ENCODE assay signal across 10 mouse cellular contexts in the genomic region with DNA sequence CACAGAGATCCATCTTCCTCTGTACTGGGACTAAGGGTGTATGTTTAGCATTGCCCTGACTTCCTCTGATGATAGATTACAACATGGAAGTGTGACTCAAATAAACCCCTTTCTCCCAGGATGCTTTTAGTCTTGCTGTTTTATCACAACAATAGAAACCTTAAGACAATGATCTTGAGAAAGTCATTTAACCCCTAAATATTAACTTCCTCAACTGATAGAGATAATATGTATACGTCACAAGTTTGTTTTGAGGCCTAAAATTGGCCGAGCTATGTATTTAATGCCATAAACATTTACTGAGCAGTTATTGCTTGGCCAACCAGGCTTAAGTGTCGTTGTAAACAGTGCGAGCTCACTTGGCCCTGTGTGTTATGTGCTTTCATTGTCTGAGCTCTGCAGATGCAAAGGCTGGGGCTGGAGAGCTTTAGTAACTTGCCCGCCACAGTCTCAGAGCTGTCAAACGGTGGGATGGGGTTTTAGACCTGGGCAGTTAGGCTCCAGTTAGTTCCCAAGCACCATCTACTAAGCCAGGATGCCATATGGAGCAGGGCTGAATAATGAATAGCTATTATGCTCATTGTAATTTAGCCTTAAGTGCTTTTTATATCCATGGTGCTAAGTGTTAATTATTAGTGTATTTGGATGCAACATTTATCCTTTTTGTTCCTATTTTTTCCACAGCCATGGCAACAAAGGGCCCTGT. TPM values are rescaled to one million over a fixed set of nuclear protein-coding genes. Genes with fewer than 3 reads are reported as not detected.
DNase-seq lines count a peak whose midpoint lies in the region; ATAC-seq and TF ChIP-seq lines count a peak whose summit lies in the region.
"Had no signal": no experiment of that assay in that cellular context is flagged by ENCODE, and none has a peak within 500 bp of the region (broad histone marks: within the 10 kb centered on the region; RNA-seq: fewer than 3 reads in every experiment).

No protein-coding gene starts in this region.

- H3K4me2 ChIP-seq in kidney, embryonic 15.5 days = no peak overlapping the region
- 0 out of 2 replicates have a peak overlapping the region, but pooled peaks have one; percentile 1 for H3K4me2 ChIP-seq in forebrain, embryonic 12.5 days
- H3K4me2 ChIP-seq in hindbrain, postnatal 0 days (ENCODE audit: low read depth, low read length) = no peak overlapping the region
- H3K4me2 ChIP-seq in neural tube, embryonic 12.5 days (replicated peaks) = 0 out of 2 replicates have a peak overlapping the region, but pooled peaks have one; percentile 7

- DNase-seq in kidney, adult 9 months = no peak
- DNase-seq in hindbrain, postnatal 0 days (ENCODE audit: low spot score) = no peak
- DNase-seq in cerebellum, adult 11-12 months = no peak
- no peak for DNase-seq in layer of hippocampus, postnatal 10 days (ENCODE audit: low spot score in 2 of 2)

- peak overlapping the region; percentile 75 for H3K27ac ChIP-seq in kidney, embryonic 15.5 days
- H3K27ac ChIP-seq in forebrain, embryonic 12.5 days = peak overlapping the region; percentile 79
- H3K27ac ChIP-seq in hindbrain, postnatal 0 days = no peak overlapping the region
- H3K27ac ChIP-seq in neural tube, embryonic 12.5 days = peak overlapping the region; percentile 47
- H3K27ac ChIP-seq: kidney, postnatal 0 days had no signal

- peaks cover 23% of the 10 kb centered on the region for H3K4me1 ChIP-seq in kidney, embryonic 15.5 days
- H3K4me1 ChIP-seq in forebrain, embryonic 12.5 days = peaks cover 25% of the 10 kb centered on the region
- H3K4me1 ChIP-seq in hindbrain, postnatal 0 days (ENCODE audit: insufficient read depth, low read length) = 0 out of 2 replicates have a peak, but pooled peaks cover 5% of the 10 kb centered on the region
- peaks cover 21% of the 10 kb centered on the region; the same call in 1 of the 2 replicates for H3K4me1 ChIP-seq in neural tube, embryonic 12.5 days

- no peaks in the 10 kb centered on the region for H3K27me3 ChIP-seq in kidney, embryonic 15.5 days
- H3K27me3 ChIP-seq in forebrain, embryonic 12.5 days = peaks cover 3% of the 10 kb centered on the region; the same call in 1 of the 2 replicates
- no peaks in the 10 kb centered on the region for H3K27me3 ChIP-seq in hindbrain, postnatal 0 days (ENCODE audit: insufficient read depth, low read length)
- H3K27me3 ChIP-seq in neural tube, embryonic 12.5 days (replicated peaks) = no peaks in the 10 kb centered on the region

- ATAC-seq in kidney, embryonic 15.5 days (replicated peaks; ENCODE audit: low FRiP score) = peak; percentile 10; the same call in 1 of the 2 replicates
- peak; percentile 60 for ATAC-seq in forebrain, embryonic 12.5 days (ENCODE audit: low FRiP score)
- no peak for ATAC-seq in hindbrain, postnatal 0 days
- ATAC-seq in neural tube, embryonic 12.5 days (ENCODE audit: low FRiP score, low read depth) = peak; percentile 45
- ATAC-seq in CD4-positive, CD25-positive, alpha-beta regulatory T cell, adult 4 months = no peak

- H3K9ac ChIP-seq in kidney, embryonic 15.5 days = no peak overlapping the region
- H3K9ac ChIP-seq in forebrain, embryonic 12.5 days = no peak overlapping the region
- H3K9ac ChIP-seq in hindbrain, postnatal 0 days (replicated peaks; ENCODE audit: low read length) = 0 out of 2 replicates have a peak overlapping the region, but pooled peaks have one; percentile 13
- H3K9ac ChIP-seq in neural tube, embryonic 12.5 days = peak overlapping the region; percentile 33; the same call in 1 of the 2 replicates

- no peaks in the 10 kb centered on the region for H3K9me3 ChIP-seq in kidney, embryonic 15.5 days (replicated peaks)
- H3K9me3 ChIP-seq in forebrain, embryonic 12.5 days = no peaks in the 10 kb centered on the region
- no peaks in the 10 kb centered on the region for H3K9me3 ChIP-seq in hindbrain, postnatal 0 days (ENCODE audit: low read length)
- no peaks in the 10 kb centered on the region for H3K9me3 ChIP-seq in neural tube, embryonic 12.5 days

- H3K36me3 ChIP-seq in kidney, embryonic 15.5 days = no peaks in the 10 kb centered on the region
- H3K36me3 ChIP-seq in forebrain, embryonic 12.5 days (replicated peaks) = no peaks in the 10 kb centered on the region
- no peaks in the 10 kb centered on the region for H3K36me3 ChIP-seq in hindbrain, postnatal 0 days (ENCODE audit: insufficient read depth, low read length)
- no peaks in the 10 kb centered on the region for H3K36me3 ChIP-seq in neural tube, embryonic 12.5 days

- no peak for TF ChIP-seq CTCF in hindbrain, postnatal 0 days (IDR thresholded peaks at IDR 0.05; ENCODE audit: low read depth)

- no peak overlapping the region for H3K4me3 ChIP-seq in kidney, embryonic 15.5 days (replicated peaks)
- H3K4me3 ChIP-seq in forebrain, embryonic 12.5 days (replicated peaks) = no peak overlapping the region
- no peak overlapping the region for H3K4me3 ChIP-seq in hindbrain, postnatal 0 days (ENCODE audit: low read length)
- H3K4me3 ChIP-seq in neural tube, embryonic 12.5 days = no peak overlapping the region

- 39% methylated on average over 6 of the region's 6 CpGs for WGBS in kidney, embryonic 15.5 days
- WGBS in forebrain, embryonic 12.5 days = 27% methylated on average over 6 of the region's 6 CpGs
- WGBS in hindbrain, postnatal 0 days = 41% methylated on average over 6 of the region's 6 CpGs
- WGBS in neural tube, embryonic 12.5 days = 23% methylated on average over 6 of the region's 6 CpGs

RNA-seq across cellular contexts. Expression of a gene that starts 8.0 kb away (rescaled TPM):
- polyA plus RNA-seq in kidney, embryonic 15.5 days (2015; fragmentation: Nextera tagmentation; extraction: Ambion mirVana) = 1.1 and 1.6 TPM in 2 replicates
- polyA plus RNA-seq in forebrain, embryonic 12.5 days (2016; fragmentation: Nextera tagmentation; extraction: Ambion mirVana) = 0.96 and 1.6 TPM in 2 replicates
- 4.1 and 4.9 TPM in 2 replicates for total RNA-seq in hindbrain, postnatal 0 days (2014; rRNA removed)
- 1.6 and 2.0 TPM in 2 replicates for polyA plus RNA-seq in hindbrain, postnatal 0 days (2015; fragmentation: Nextera tagmentation; extraction: Ambion mirVana)
- polyA plus RNA-seq in neural tube, embryonic 12.5 days (2016; fragmentation: Nextera tagmentation; extraction: Ambion mirVana) = 1.3 and 1.6 TPM in 2 replicates
- under 1 TPM in 1 of 2 experiments, not detected in 1; 0.52 TPM for polyA plus RNA-seq in CD4-positive, CD25-positive, alpha-beta regulatory T cell, adult 4 months (2017; shearing (Covaris generic))
- total RNA-seq in layer of hippocampus, postnatal 10 days (2021) = 1 to 10 TPM; 1.1 TPM
- total RNA-seq: MEL had no signal

RNA-seq across cellular contexts. Expression of a gene that starts 22.0 kb away (rescaled TPM):
- polyA plus RNA-seq in kidney, embryonic 15.5 days (2015; fragmentation: Nextera tagmentation; extraction: Ambion mirVana) = 18.9 and 19.1 TPM in 2 replicates
- polyA plus RNA-seq in forebrain, embryonic 12.5 days (2016; fragmentation: Nextera tagmentation; extraction: Ambion mirVana) = 17.7 and 20.5 TPM in 2 replicates
- total RNA-seq in hindbrain, postnatal 0 days (2014; rRNA removed) = 4.8 and 12.5 TPM in 2 replicates
- 5.6 and 6.6 TPM in 2 replicates for polyA plus RNA-seq in hindbrain, postnatal 0 days (2015; fragmentation: Nextera tagmentation; extraction: Ambion mirVana)
- polyA plus RNA-seq in neural tube, embryonic 12.5 days (2016; fragmentation: Nextera tagmentation; extraction: Ambion mirVana) = 13.6 and 14.5 TPM in 2 replicates
- 10 to 100 TPM; 13.9 to 17.5 TPM for polyA plus RNA-seq in CD4-positive, CD25-positive, alpha-beta regulatory T cell, adult 4 months (2017; shearing (Covaris generic))
- 1 to 10 TPM; 2.1 to 2.9 TPM for total RNA-seq in layer of hippocampus, postnatal 10 days (2021)

RNA-seq across cellular contexts. Expression of a gene that starts 22.1 kb away (rescaled TPM):
- 38.1 and 39.8 TPM in 2 replicates for polyA plus RNA-seq in kidney, embryonic 15.5 days (2015; fragmentation: Nextera tagmentation; extraction: Ambion mirVana)
- 32.0 and 34.1 TPM in 2 replicates for polyA plus RNA-seq in forebrain, embryonic 12.5 days (2016; fragmentation: Nextera tagmentation; extraction: Ambion mirVana)
- total RNA-seq in hindbrain, postnatal 0 days (2014; rRNA removed) = 40.0 and 43.2 TPM in 2 replicates
- polyA plus RNA-seq in hindbrain, postnatal 0 days (2015; fragmentation: Nextera tagmentation; extraction: Ambion mirVana) = 21.4 and 22.7 TPM in 2 replicates
- 31.3 and 32.0 TPM in 2 replicates for polyA plus RNA-seq in neural tube, embryonic 12.5 days (2016; fragmentation: Nextera tagmentation; extraction: Ambion mirVana)
- 10 to 100 TPM; 30.7 to 43.6 TPM for polyA plus RNA-seq in CD4-positive, CD25-positive, alpha-beta regulatory T cell, adult 4 months (2017; shearing (Covaris generic))
- total RNA-seq in layer of hippocampus, postnatal 10 days (2021) = 10 to 100 TPM; 14.9 to 15.3 TPM

RNA-seq across cellular contexts. Expression of a gene that starts 47.7 kb away (rescaled TPM):
- 1.7 TPM in 2 replicates for polyA plus RNA-seq in kidney, embryonic 15.5 days (2015; fragmentation: Nextera tagmentation; extraction: Ambion mirVana)
- polyA plus RNA-seq in forebrain, embryonic 12.5 days (2016; fragmentation: Nextera tagmentation; extraction: Ambion mirVana) = 12.0 and 13.3 TPM in 2 replicates
- 21.3 and 25.8 TPM in 2 replicates for total RNA-seq in hindbrain, postnatal 0 days (2014; rRNA removed)
- polyA plus RNA-seq in hindbrain, postnatal 0 days (2015; fragmentation: Nextera tagmentation; extraction: Ambion mirVana) = 2.3 and 2.4 TPM in 2 replicates
- 10.2 and 10.4 TPM in 2 replicates for polyA plus RNA-seq in neural tube, embryonic 12.5 days (2016; fragmentation: Nextera tagmentation; extraction: Ambion mirVana)
- not detected for polyA plus RNA-seq in CD4-positive, CD25-positive, alpha-beta regulatory T cell, adult 4 months (2017; shearing (Covaris generic))
- total RNA-seq in layer of hippocampus, postnatal 10 days (2021) = 10 to 100 TPM; 12.2 to 14.0 TPM
- total RNA-seq: MEL had no signal

Comparison
In these comparisons a context has a peak if more than half of its experiments do, and no peak if none do; other contexts are left out.
1. ATAC-seq: peak in kidney, embryonic 15.5 days (single experiment), forebrain, embryonic 12.5 days (single experiment) and neural tube, embryonic 12.5 days (single experiment); none in hindbrain, postnatal 0 days (single experiment) and CD4-positive, CD25-positive, alpha-beta regulatory T cell, adult 4 months (single experiment).
2. H3K4me2 ChIP-seq: peak in forebrain, embryonic 12.5 days (single experiment) and neural tube, embryonic 12.5 days (single experiment); none in kidney, embryonic 15.5 days (single experiment) and hindbrain, postnatal 0 days (single experiment).
3. H3K9ac ChIP-seq: peak in hindbrain, postnatal 0 days (single experiment) and neural tube, embryonic 12.5 days (single experiment); none in kidney, embryonic 15.5 days (single experiment) and forebrain, embryonic 12.5 days (single experiment).